Mouse (Mus musculus) lung, adult 2 months (tissue): Measurements from ENCODE around the gene Ift57.

Source experiments
- CTCF ChIP-seq: fragments of 200-500 bp; IDR thresholded peaks from 2 replicates; pipeline ENCODE4 v1.5.1; 2011; ENCODE audit warnings: mild to moderate bottlenecking, low read length, control low read depth; ENCODE audit not compliant: insufficient read depth
- POLR2A ChIP-seq: fragments of 200-500 bp; IDR thresholded peaks from 2 replicates; pipeline ENCODE4 v1.6.1; 2011; ENCODE audit warnings: low read depth, mild to moderate bottlenecking, control low read depth, low read length, borderline replicate concordance; ENCODE audit errors: extremely low read depth

DNA sequence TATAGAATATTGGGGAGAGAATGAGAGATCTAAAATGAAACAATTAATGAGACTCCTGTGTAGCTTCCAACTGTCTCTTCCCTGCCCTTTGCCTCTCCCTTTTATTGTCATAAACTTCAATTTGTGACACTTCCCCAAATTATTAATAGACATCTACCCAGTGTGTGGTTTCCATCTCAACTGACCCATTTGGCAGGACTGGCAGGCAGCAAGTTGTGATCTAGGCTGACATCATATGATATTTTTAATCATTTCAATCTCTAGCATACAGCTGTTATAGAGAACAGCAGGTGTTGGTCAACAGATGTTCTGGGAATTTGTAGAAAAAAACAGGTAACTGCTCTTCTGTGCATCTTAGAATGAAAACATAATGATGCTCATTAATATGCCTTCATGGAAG, 84.3 kb downstream of the Ift57 start:
- TF ChIP-seq CTCF = no peak
- TF ChIP-seq POLR2A = no peak
